Mouse (Mus musculus): ENCODE results near the gene Ptpn14.

DNA sequence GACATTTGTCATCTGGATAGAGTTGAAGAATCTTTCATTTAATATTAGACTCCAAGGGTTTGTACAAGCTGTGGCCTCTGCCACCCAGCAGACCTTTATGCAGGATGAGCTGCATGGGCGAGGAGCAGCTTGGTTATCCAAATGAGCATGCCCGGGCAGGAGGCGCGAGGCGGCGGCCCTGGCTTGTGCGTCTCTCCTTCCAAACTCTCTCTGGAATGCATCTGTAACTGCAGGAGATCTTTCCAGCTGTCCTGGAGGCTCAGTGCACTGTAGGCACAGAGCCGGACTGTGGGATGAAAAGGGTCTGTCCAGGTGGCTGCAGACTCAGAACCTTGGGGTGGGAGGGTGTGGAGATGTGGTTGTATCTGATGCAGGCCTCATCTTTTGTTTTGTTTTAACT is 27.0 kb downstream of the Ptpn14 start:
- TF ChIP-seq CTCF (IDR thresholded peaks at IDR 0.05; ENCODE audit: extremely low read depth, insufficient read depth, insufficient read length, insufficient replicate concordance) (no peak), POLR2A (IDR thresholded peaks at IDR 0.05; ENCODE audit: low read depth, low read length) (no peak)

All from spleen, adult 2 months (tissue).